Mouse (Mus musculus) bone marrow, adult 2 months (tissue): ENCODE data around the gene Nmur1. TPM values are rescaled to one million over a fixed set of nuclear protein-coding genes. Genes with fewer than 3 reads are reported as not detected.

Experiments
- H3K27ac ChIP-seq: fragments of 200-500 bp; 2 replicates; pipeline ENCODE4 v1.5.1; 2012; ENCODE audit warnings: low read depth, mild to moderate bottlenecking, control low read depth, inconsistent platforms, low read length; ENCODE audit not compliant: control insufficient read depth, poor library complexity, insufficient read depth
- H3K4me1 ChIP-seq: fragments of 200-500 bp; 2 replicates; pipeline ENCODE4 v1.6.1; 2011; ENCODE audit warnings: low read length; ENCODE audit not compliant: control insufficient read depth, insufficient read depth
- H3K4me3 ChIP-seq: fragments of 200-500 bp; replicated peaks from 2 replicates; pipeline ENCODE3; 2011; ENCODE audit warnings: mild to moderate bottlenecking, low read depth, low read length, control low read depth; ENCODE audit not compliant: control insufficient read depth
- CTCF ChIP-seq: fragments of 200-500 bp; IDR thresholded peaks from 2 replicates; pipeline ENCODE4 v1.5.1; 2011; ENCODE audit warnings: low read length, control low read depth; ENCODE audit not compliant: control insufficient read depth, insufficient read depth
- POLR2A ChIP-seq: fragments of 200-500 bp; IDR thresholded peaks from 2 replicates; pipeline ENCODE4 v1.6.1; 2011; ENCODE audit warnings: low read depth, mild to moderate bottlenecking, control low read depth, low read length, borderline replicate concordance; ENCODE audit not compliant: control insufficient read depth
- WGBS: fragments of 180-500 bp; shearing (Covaris S2); methylation state at CpG from one replicate; pipeline ENCODE4 v1.1.7; 2018; 5-methylcytosine and 5-hydroxymethylcytosine counted together
- polyA plus RNA-seq: library from polyadenylated mRNA; stranded (reverse); fragments of >200 nt; gene quantifications from 2 replicates; pipeline ENCODE4 v1.2.4, GENCODE M21; 2011; ENCODE audit warnings: low replicate concordance; ENCODE audit not compliant: missing spikeins, insufficient read depth, insufficient read length

The Nmur1 gene
- polyA plus RNA-seq, 1 experiment, result not detected

GRCm38 (mm10) chr1:86350576-86350975, 75.5 kb downstream of the Nmur1 start:
- Histone ChIP-seq H3K27ac (no peak overlapping the region), H3K4me3 (no peak overlapping the region), H3K4me1 (no peaks in the 10 kb centered on the region)
- TF ChIP-seq POLR2A (no peak), CTCF (no peak)
- 86% methylated on average over 8 of the region's 8 CpGs for WGBS

GRCm38 (mm10) chr1:86349696-86350095, 76.3 kb downstream of the Nmur1 start:
- TF ChIP-seq POLR2A (no peak), CTCF (no peak)
- H3K27ac ChIP-seq, result no peak overlapping the region
- H3K4me1 ChIP-seq, result no peaks in the 10 kb centered on the region
- H3K4me3 ChIP-seq, result no peak overlapping the region
- WGBS, result 93% methylated on average over 1 of the region's 1 CpGs

GRCm38 (mm10) chr1:86349201-86349600, 76.8 kb downstream of the Nmur1 start:
- H3K4me3 ChIP-seq, result no peak overlapping the region
- TF ChIP-seq CTCF (no peak), POLR2A (no peak)
- 88% methylated on average over 3 of the region's 3 CpGs for WGBS
- no peak overlapping the region for H3K27ac ChIP-seq
- H3K4me1 ChIP-seq, result no peaks in the 10 kb centered on the region

GRCm38 (mm10) chr1:86348801-86349200, 77.2 kb downstream of the Nmur1 start:
- TF ChIP-seq CTCF (no peak), POLR2A (no peak)
- H3K4me3 ChIP-seq, result no peak overlapping the region
- 73% methylated on average over 4 of the region's 4 CpGs for WGBS

GRCm38 (mm10) chr1:86348083-86348482, 77.9 kb downstream of the Nmur1 start:
- Histone ChIP-seq H3K27ac (no peak overlapping the region), H3K4me3 (no peak overlapping the region), H3K4me1 (peaks cover 2% of the 10 kb centered on the region)
- 97% methylated on average over 1 of the region's 1 CpGs for WGBS
- TF ChIP-seq POLR2A (no peak), CTCF (no peak)

More at GRCm38 (mm10) chr1:86348801-86349200, 77.2 kb downstream of the Nmur1 start:
- H3K4me1 ChIP-seq, result no peaks in the 10 kb centered on the region
- no peak overlapping the region for H3K27ac ChIP-seq

GRCm38 (mm10) chr1:86347716-86348045, 78.3 kb downstream of the Nmur1 start:
- H3K27ac ChIP-seq, result no peak overlapping the region
- 77% methylated on average over 1 of the region's 1 CpGs for WGBS
- no peak overlapping the region for H3K4me3 ChIP-seq
- TF ChIP-seq POLR2A (no peak), CTCF (no peak)
- H3K4me1 ChIP-seq, result peaks cover 2% of the 10 kb centered on the region

GRCm38 (mm10) chr1:86346851-86347715, 78.9 kb downstream of the Nmur1 start:
- WGBS, result 80% methylated on average over 3 of the region's 3 CpGs
- TF ChIP-seq CTCF (no peak), POLR2A (no peak)
- Histone ChIP-seq H3K4me1 (peaks cover 2% of the 10 kb centered on the region), H3K4me3 (no peak overlapping the region), H3K27ac (no peak overlapping the region)

- Histone ChIP-seq H3K27ac (no peak overlapping the region), H3K4me1 (peaks cover 2% of the 10 kb centered on the region), H3K4me3 (no peak overlapping the region)
- TF ChIP-seq CTCF, result no peak
- no peak for TF ChIP-seq POLR2A
- WGBS, result 91% methylated on average over 4 of the region's 4 CpGs
These were observed 80.1 kb downstream of the Nmur1 start for GRCm38 (mm10) chr1:86345956-86346355.
